Mouse (Mus musculus) c-Kit-negative CD71-positive TER-119-positive erythroid progenitor cells, embryonic 14.5 days (primary cell): ENCODE results near the gene Ace2.
A peak's percentile ranks its signal among the peaks of the same experiment; 100 is the strongest.

Source experiments
- DNase-seq: peaks from one replicate; pipeline ENCODE4 v3.0.0-alpha.2; 2013; ENCODE audit warnings: low read depth, low spot score

The Ace2 gene

GRCm38 (mm10) chrX:164179746-164180145 is 40.6 kb downstream of the Ace2 start:
- DNase-seq: peak; percentile 40

- DNase-seq: peak; percentile 46
Observed at GRCm38 (mm10) chrX:164183844-164184243, 44.7 kb downstream of the Ace2 start.

- no peak for DNase-seq
Observed at GRCm38 (mm10) chrX:164189880-164190279, 50.7 kb downstream of the Ace2 start.

DNA sequence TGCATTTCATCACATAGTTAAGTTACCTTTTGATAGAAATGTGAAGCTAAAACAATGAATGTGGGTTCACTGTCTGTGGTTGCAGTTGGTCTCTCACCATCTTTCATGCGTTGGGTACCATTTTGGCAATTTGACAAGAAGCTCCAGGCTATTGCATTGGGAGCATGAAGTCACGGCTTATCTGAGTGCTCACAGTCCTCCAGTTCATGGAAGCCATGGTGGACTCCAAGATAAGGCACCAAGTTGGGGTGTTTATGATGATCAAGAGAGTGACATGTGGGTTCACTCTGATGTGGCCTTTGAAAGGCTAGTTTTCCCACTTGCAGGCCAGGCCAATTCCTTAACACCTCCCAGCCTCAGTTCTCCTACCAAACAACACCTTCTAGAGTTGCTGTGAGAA is 58.5 kb downstream of the Ace2 start:
- peak; percentile 22 for DNase-seq

DNA sequence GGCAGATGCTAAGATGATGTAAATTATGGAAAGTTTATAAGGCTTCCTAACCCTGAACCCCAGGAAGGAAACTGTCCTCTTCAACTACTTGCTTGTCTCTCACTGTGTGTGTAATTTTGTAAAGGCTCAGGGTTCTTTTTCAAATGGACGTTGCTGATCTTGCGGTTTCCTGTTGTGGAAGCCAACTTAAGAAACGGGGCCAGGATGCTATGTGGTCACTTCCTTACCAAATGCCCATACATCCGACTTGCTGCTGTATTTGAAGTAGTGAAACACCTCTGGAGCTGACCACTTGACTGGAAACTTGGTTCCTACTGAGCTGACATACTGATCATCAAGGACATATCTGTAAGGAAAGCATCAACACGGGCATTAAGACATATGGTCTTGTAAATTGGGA is 61.4 kb downstream of the Ace2 start:
- DNase-seq: no peak

GRCm38 (mm10) chrX:164221989-164222388 is 82.9 kb downstream of the Ace2 start:
- peak; percentile 2 for DNase-seq

DNA sequence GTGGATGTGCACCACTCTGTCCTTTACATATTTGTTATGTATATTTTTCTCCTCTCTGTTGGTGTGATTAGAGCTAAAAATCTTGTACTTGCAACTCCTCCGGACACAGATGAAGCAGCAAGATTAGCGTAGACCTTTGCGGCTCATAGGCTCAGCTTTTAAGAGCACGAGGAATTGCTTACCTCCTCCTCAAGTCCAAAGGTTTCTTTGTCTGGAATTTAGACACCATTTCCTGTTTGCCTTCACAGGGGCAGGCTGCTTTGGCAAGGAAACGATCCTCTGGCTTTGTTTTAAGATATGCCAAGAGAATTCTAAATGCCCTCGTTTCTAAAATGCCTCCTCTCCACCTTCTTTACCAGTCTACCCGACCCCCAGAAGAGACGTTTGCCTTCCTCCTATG is 94.2 kb downstream of the Ace2 start:
- DNase-seq: no peak
